Mouse (Mus musculus): ENCODE measurements at regions not wholly inside any gene's neighbourhood (a gene's known extent, or its start where the extent isn't known, plus 50 kb on each side); places are given as distances from the start of the nearest gene placed in this dataset.

DNA sequence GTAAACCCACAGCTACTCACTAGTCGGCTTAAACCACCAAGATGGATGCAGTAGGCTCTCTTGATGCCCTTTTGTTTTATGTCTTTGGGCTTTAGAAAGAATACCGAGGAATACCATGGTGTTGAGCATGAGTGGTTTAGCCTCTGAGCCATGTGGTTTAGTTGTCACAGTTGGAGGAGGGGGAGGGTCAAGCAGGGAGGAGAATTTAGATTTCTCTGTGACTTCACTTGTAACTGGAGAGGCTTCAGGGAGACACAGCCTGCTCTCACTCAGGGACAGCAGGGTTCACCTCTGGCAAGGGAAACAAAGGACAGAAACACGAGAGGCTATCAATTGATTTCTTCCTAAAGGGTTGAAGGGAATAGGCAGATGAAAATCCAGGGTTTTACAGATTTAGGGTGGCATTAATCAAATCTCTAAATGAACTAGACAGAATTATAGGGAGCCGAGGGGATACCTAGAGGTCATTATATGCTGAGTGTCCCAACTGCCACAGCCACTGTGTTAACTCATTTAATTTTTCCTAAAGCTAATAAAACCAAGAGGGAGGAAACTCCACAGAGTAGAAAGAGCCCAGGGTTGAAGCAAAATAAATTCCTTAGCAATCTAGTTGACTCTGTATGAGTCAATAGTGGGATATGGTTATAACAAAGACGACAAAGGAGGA is 2113.7 kb upstream of the 5930422O12Rik start:
- no peak for DNase-seq (ENCODE audit: extremely low read depth, insufficient read length, low spot score)

DNA sequence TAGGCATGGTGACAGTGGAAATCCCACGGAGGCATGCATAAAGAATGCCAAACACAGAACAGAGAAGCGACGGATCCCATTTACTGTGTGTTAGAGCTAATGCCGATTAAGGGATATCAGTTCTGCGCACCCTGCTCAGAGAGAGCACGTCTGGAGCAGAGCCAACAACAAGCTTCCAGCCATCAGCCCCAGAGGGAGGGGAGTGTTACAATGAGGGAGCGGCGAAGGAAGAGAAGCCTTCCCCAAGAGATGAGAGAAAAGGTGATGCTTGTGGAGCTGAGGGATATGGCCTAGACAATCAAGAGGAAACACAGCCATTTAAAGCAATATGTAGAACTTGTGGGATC is 2113.2 kb upstream of the 5930422O12Rik start:
- DNase-seq (ENCODE audit: extremely low read depth, insufficient read length, low spot score): no peak

DNA sequence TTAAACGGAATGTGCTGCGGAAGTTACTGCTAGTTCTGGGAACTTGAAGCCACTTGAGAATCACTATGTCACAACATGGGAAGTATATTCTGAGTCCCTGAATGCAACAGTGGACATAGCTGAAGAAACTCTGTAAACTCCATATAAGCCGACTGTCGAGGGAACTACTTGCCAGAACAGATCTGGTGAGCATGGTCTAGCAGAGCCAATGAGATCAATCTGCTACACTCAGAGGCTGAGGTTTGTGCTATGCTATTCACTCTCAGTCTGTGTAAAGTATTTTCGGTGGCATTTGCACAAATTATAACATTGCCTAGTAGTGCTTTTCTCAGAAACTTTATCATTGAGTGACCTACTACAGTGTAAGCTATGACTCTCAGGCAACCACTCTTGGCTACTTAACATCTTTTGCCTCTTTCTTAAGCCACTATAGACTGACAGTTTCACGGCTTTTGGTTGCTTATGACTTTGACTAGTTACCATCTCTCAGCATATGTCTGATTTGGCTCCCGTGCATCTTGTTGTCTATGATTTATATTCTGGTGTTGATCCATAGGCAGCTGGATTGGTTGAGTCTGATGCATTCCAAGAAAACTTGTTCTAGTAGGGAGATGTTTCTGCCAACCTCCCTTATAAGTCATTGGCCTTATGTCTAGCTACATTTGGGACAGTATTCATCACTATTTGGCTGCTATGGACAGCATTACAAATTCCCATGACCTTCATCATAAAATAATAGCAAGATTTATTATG is 2094.8 kb upstream of the 5930422O12Rik start:
- DNase-seq (ENCODE audit: extremely low read depth, insufficient read length, low spot score): no peak

DNA sequence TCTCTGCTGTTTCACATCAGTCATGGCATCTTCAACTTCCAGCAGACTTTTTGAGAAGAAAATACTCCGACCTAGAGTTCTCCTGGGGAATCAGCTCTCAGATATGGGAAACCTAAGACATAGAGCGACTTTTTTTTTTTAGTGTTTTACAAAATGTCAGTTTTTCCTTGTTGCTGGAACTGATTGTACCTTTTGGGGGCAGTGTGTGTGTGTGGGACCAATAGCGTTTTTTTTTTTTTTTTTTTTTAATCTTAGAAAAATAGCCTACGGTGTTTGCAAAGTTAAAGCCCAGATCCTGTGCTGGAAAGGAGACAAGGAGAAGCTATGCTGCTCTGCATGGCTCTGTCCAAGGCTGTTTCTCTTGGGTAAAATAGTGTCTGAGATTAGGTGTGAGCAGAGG is 2080.0 kb upstream of the 5930422O12Rik start:
- no peak for DNase-seq (ENCODE audit: extremely low read depth, insufficient read length, low spot score)

DNA sequence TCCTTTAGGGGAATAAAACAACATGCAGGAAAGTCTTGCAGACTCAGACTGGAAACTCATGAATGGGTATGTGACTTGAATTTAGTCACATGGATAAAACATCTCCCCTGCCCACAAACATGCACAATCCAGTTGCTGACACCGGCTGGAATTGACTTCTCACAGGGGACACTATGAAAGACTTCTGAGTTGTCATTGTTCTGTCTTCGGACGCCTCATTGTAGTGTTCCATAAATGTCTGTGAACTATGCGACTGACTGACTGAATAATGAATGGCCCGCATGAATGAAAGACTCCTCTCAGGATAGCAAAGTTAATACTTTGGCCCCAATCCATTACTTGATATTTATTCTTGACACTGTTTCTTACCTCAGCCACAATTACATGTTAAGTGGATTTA is 2058.9 kb upstream of the 5930422O12Rik start:
- no peak for DNase-seq (ENCODE audit: extremely low read depth, insufficient read length, low spot score)

DNA sequence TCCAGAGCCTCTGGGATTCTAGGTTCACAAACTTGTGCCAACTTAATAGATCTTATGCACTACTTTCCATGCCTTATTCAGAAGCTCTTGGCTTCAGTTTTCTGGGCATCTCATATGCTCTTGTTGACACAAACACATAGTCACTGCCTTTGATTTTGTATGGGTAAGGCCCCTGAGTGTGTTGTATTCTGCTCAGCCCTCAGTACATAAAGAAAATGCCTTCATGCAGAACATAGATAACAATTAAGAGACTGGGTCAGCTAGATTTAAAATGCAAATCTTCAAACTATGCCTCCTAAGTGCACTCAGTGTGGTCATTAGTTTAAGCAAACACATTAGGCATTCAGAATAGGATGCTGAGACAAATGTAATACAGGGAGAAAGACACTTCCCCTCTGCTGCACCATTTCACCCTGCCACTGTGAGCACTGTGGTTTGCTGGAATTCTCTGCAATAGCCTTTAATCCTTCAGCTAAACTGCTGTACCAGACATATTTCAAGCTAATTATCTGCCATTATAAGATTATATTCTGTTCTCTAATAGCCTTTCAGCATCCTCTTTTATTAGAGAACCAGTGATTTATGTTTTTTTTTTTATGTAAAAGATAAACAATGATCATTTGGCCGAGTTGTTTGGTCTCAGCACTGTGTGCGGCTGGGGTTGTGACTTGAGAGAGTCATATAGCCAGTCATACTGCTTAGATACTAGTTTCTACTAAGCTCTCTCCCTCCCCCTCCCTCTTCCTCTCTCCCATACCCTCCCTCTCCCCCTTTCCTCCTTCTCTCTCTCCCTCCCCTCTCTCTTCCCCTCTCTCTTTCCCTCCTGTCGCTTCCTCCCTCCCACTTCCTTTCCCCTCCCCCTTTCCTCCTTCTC is 2058.1 kb upstream of the 5930422O12Rik start:
- no peak for DNase-seq (ENCODE audit: extremely low read depth, insufficient read length, low spot score)

DNA sequence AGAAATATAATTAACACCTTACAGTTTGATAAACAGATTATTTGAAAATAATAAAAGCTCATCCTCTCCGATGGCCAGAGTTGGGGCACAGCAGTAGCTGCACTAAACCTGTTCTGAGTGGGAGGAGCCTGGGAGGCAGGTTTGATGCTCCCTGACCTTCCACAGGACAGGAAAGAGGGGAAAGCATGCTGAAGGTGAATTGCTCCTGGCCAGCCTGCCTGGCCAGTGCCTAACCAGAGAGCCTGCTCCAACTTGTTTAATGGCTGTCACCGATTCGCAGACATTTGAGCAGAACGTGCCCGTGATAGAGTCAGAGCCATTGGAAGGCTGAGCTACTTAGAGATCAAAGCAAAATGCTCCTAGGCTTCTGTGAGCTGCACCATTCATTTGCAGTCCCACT is 2056.9 kb upstream of the 5930422O12Rik start:
- DNase-seq (ENCODE audit: extremely low read depth, insufficient read length, low spot score): no peak

DNA sequence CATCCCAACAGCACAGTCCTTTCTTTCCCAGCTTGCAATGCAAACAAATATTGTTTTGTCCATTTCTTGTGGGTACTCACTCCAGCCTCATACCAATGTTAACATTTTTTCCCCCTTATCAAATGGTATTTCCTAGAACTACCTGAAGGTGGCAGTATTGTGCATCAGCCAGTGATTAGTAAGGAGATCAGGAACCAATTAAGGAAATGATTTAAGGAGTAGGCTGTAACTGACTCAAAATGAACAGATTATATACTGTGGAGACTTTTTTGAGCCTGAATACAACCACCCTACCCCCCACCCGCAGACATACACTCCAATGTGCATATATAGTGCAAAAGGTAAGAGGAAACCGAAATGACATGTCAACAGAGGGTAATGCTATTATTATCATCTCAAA is 2056.1 kb upstream of the 5930422O12Rik start:
- DNase-seq (ENCODE audit: extremely low read depth, insufficient read length, low spot score): peak; percentile 28

DNA sequence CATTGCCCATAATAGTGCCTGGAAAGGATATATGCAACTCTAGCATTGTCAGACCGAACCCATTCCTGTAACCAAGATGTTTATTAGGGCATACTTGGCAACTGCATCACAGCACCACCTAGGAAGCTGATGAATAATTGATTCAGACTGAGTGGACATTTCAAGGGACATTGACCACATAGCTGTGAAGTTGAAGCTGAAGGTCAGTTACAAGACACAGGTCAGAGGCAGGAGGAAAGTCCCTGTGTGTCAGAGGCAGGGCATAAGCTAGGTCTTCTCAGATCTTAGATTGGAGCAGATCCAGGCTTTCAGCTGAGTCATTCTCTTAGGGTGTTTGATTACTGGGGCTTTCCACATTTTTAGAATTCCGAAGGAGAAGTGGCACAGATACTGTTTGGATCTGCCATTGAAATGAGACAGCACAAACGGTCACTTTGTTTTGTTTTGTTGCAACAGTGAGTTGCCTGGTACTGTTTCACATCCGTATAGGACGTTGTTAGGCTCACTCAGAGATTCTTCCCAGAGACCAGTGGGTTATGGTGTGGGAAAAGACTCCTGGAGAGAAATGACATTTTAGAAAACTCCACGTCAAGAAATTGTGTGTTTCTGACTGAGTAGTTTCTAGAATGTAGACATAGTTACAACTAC is 2055.2 kb upstream of the 5930422O12Rik start:
- DNase-seq (ENCODE audit: extremely low read depth, insufficient read length, low spot score): peak; percentile 81

DNA sequence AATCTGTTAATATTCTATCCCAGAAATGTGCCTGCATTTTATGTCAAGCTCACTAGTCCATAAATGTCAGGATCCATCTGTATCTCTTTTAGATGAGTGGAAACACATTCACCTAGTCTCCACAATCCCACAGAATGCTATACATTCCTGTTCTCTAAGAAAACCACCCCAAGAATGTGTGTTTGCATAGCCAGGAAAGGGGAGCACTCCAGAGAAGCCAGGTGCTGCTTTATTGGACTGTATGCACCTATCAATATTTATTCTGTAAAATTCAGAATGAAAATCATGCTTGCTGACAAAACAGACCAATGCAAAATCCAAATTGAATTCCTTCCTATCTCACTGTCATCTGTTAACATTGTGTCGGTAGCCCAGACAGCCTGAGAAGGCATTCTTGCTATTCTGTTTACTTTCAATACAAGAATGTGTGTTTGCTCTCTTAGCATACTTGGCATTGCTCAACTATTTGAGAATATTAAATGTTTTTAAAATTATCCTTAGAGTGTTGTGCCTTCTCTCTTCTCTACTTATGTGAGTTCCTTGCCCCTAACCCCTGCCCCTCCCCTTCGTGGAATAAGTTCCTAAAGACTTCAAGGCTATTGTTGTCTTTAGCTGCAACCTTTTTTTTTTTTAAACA is 2050.7 kb upstream of the 5930422O12Rik start:
- DNase-seq (ENCODE audit: extremely low read depth, insufficient read length, low spot score): no peak

DNA sequence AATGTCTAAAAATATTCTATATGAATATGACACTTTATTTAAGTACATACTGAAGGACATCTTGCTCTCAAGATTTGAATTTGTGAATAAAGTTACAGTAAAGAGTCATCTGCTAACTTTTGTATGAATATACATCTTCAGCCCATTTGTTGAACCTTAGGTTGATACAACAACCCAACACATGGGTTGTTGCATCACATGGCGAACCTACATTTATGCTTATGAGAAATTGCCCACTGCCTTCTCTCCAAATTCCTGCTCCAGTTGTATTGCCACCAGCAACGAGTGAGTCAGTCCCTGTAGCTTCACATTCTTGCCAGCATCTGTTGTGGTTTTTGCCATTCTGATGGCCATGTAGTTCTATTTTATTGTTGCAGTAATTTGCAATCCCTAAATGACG is 2023.7 kb upstream of the 5930422O12Rik start:
- peak; percentile 22 for DNase-seq (ENCODE audit: extremely low read depth, insufficient read length, low spot score)

DNA sequence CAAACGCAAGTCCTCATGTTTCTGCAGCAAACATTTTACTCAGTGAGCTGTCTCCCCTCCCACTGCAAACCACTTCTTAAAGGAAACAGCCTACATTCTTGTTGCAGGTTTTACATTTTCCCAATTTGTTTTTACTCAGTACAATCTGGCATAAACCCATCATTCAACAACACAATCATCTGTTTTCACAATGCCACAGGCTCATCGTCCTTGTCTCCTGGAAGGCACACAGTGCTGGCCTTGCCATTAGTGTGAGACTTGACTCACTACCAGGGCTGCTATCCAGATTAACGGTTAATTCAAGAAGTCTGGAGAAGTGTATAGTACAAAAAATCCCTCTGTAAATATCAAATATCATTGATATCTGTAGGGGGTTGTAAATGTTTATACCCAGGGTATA is 2006.3 kb upstream of the 5930422O12Rik start:
- no peak for DNase-seq (ENCODE audit: extremely low read depth, insufficient read length, low spot score)

DNA sequence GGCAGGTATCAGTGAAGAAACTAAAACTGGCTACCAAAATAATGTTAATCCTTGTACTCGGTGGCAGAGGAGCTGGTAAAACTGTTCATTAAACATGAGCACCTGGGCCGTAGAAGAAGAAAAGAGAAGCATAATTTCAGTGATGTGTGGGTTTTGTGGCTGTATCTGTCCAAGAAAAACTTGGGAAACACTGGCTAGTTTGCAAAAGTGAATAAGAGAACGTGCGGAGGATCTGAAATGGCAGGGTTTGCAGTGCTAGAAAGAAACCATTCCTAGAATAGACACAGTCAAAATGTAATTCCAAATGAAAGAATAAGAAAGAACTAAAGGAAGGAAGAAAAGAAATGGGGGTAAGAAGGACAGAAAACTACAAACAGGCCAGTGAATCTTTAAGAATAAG is 2000.8 kb upstream of the 5930422O12Rik start:
- no peak for DNase-seq (ENCODE audit: extremely low read depth, insufficient read length, low spot score)

DNA sequence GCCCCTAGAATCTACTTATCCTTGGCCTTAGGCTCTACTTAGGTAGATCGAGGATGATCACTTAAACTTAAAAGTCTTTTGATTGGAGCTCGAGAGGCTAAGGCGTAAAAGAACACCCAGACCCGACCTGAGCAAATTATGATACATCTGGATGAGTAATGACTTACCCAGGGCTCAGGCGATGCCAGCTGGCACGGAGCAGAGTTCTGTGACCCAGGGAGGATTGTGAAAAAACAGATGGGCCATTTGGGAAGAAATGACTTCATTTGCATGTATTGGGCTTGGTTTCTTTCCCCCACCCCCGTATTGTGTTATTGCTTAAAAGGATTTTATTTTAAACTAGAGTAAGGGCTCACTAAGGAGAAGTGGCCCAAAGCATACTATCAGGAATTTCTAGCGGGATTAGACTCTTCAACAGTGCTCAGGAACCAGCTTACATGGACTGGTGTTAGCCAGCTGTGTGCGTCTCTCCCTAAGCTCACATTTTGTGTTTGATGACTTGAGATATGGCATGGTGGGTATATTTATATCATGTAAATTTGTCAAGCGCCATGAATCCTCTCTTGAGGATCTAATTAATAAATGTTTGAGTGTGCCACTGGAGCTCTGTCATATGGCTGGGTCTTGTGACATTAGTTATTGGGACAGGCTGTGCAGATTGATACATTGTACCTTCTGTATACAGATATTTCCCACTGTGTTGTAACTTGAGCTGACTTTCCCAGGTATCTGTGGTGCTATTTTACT is 1991.9 kb upstream of the 5930422O12Rik start:
- DNase-seq (ENCODE audit: extremely low read depth, insufficient read length, low spot score): peak; percentile 43

DNA sequence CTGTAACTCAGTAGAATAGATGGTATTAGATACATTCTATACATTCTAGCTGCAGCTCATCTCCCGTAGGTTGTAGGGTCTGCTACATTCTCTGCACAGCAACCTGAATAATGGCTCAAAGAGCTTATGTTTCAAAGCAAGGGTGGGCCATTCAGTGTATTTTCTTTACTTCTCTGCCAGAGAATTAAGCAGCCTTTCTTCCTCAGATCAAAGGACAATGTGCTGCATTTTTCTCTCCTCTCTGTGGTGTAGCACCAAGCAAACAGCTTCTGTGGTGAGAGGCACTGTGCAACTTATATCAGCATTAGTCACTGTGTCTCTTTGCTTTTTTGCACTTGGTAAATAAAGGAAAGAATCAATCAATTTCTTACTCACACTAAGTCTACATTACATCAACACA is 1983.7 kb upstream of the 5930422O12Rik start:
- no peak for DNase-seq (ENCODE audit: extremely low read depth, insufficient read length, low spot score)

DNA sequence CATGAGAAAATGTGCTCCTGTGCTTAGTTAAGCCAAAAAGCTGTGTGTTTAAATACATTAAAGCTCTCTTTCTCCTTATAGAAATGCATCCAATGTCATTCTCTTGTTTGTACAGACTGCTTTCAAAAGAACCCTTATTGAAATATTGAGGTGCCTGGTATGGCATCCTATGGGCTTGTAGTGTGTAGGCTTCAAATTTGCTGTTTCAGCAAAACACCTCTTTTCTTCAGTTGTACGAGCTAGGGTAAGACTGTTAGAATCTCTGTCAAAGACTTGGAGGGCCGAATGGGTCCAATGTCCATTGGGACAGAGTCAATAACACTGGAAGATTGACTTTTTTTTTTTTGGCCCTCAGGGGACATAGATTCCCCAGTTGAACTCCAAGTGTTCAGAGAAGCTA is 1980.5 kb upstream of the 5930422O12Rik start:
- no peak for DNase-seq (ENCODE audit: extremely low read depth, insufficient read length, low spot score)

DNA sequence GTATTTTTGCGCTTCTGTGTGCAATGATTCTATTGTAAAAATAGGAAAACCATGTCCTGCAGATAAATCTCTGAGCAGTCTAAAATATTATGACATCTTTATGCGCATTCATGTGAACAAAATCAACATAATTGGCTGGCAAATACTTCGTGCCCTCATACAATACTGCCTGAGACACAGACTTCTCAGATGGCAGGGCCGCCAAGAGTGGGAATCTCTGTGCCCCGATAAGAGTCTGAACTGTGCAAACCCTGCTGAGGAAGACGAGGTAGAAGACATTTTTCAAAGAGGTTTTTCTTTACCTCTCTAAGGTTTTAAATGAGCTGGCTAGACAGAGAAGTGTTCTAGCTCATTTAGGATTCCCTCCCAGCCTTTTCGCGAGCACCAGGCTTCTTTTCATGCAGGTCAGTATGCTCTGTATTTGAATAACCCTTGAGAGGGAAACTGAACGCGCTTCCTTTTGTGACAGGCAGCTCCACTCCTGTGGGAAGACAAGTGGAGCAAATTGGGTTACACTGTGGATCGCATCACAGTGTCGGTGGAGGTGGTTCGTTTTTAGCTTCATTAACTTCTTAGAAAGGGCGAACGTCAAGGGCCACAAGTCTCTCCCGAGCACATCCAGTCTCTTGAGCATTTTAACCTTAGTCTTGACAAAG is 1973.6 kb upstream of the 5930422O12Rik start:
- DNase-seq (ENCODE audit: extremely low read depth, insufficient read length, low spot score): no peak

DNA sequence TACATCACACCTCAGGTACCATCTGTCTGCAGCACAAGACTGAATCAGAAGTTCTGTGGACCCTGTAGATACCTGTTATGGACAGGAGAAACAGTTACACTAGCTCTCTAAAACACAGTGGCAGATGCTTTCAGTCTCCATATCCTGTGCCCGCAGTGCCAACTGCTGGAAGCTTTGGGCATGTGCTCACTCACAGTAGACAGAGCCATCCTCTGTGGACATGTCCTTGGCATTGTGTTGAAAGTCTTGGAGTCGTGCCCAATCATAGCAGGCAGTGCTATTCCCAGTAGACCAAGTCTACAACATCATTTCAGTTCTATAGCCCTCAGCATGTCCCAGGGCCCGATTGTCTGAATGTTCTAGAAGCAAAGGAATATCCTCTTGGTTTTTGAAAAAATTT is 1968.2 kb upstream of the 5930422O12Rik start:
- DNase-seq (ENCODE audit: extremely low read depth, insufficient read length, low spot score): peak; percentile 28
